Mouse (Mus musculus) cortical plate, adult 2 months (tissue): ENCODE data around the gene Nlrp4f.

ENCODE experiments used
- CTCF ChIP-seq: fragments of 200-500 bp; IDR thresholded peaks from 2 replicates; pipeline ENCODE4 v1.5.1; 2011; ENCODE audit warnings: mild to moderate bottlenecking, control low read depth, low read length; ENCODE audit not compliant: insufficient read depth; ENCODE audit errors: extremely low read depth
- POLR2A ChIP-seq: fragments of 200-500 bp; IDR thresholded peaks from 2 replicates; pipeline ENCODE4 v1.6.1; 2011; ENCODE audit warnings: mild to moderate bottlenecking, low read length, control low read depth; ENCODE audit not compliant: insufficient read depth; ENCODE audit errors: extremely low read depth

- no peak for TF ChIP-seq CTCF
- no peak for TF ChIP-seq POLR2A
Measured at GRCm38 (mm10) chr13:65242319-65242787, 36.6 kb upstream of the Nlrp4f start.
